Mouse (Mus musculus): ENCODE results near the gene Gdf5. TPM values are rescaled to one million over a fixed set of nuclear protein-coding genes. Genes with fewer than 3 reads are reported as not detected.

The Gdf5 gene
- polyA plus RNA-seq, 1 experiment from 2014 or later = 0.07 TPM

DNA sequence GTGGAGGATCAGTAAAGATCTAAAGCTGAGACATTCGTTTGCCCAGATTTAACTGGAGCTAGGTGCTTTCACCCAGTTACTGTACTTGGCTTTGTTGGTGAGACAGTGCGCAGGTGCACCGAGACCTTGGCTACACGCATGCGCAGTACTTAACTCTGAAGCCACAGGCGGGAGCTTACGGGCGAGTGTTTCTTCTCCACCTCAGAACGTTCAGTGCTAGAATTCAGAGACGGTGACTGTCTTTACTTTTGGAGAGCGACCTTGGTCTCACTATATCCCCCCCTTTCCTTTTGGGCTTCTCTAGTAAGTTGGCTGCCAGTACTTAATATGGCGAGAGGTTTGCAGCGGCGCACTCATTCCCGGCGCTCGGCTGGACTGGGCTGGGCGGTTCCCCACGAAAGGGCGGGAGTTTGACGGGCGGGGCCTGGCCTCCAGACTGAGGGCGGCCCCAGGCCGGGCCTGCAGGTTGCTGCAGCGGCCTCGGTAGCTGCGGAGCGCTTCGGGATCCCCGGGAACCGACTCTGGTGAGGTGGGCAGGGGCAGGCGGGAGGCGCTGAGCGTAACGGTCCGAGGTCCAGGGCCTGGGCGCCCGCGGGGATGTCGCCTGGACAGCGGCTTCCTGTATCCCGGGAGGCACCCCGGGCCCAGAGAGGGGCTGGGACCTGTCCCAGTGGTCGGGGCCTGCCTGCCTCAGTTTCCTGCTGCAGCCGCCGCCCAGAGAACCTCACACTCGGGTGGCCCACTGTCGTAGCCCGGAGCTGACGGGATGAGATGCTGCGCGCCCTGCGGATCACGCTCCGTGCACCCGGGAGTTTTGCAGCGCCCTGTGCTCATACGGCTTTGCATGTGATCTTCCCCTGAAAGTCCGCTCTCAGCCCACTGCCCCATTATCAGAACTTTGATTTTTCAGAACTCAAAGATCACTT, 11.2 kb upstream of the Gdf5 start, which contains the start of gene Cep250:
Cep250 (plus strand) TSS at position 325 of the 926 bp plus-strand sequence.
- peak within 1 kb of the TSS; percentile 78 for H3K4me3 ChIP-seq
- peaks cover 15% of the 10 kb centered on the region for H3K27me3 ChIP-seq (replicated peaks)
- no peaks in the 10 kb centered on the region for H3K9me3 ChIP-seq (replicated peaks)
- H3K9ac ChIP-seq = peak within 1 kb of the TSS; percentile 90
- H3K36me3 ChIP-seq = 0 out of 2 replicates have a peak, but pooled peaks cover 5% of the 10 kb centered on the region
- H3K4me1 ChIP-seq = peaks cover 26% of the 10 kb centered on the region
- H3K27ac ChIP-seq = peak within 1 kb of the TSS; percentile 84
- WGBS (ENCODE audit: insufficient replicate concordance) = under 1% methylated on average over 54 of the region's 59 CpGs
- peak; percentile 99 for ATAC-seq
- H3K4me2 ChIP-seq = peak within 1 kb of the TSS; percentile 92

DNA sequence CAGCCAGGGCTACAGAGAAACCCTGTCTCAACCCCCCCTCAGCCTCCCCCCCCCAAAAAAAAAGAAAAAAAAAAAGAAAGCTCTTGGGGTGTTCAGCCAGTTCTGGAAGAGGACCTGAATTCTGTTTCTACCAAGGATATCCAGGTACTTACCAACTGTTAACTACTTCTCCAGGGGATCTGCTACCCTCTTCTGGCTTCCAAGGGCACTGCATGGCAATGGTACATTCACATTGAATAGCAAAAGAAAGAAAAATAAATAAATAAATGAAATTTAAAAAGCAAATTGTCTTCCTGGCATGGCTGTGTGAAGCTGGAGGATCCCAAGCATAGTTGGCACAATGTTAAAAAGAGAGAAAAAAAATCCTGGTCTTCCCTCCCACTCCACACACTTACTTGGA, 6.8 kb upstream of the Gdf5 start:
- H3K27ac ChIP-seq = no peak overlapping the region
- no peak overlapping the region for H3K4me3 ChIP-seq
- no peak for ATAC-seq
- H3K9ac ChIP-seq = no peak overlapping the region
- no peaks in the 10 kb centered on the region for H3K36me3 ChIP-seq
- no peaks in the 10 kb centered on the region for H3K9me3 ChIP-seq (replicated peaks)
- peaks cover 21% of the 10 kb centered on the region for H3K27me3 ChIP-seq (replicated peaks)
- H3K4me1 ChIP-seq = peaks cover 33% of the 10 kb centered on the region
- no peak overlapping the region for H3K4me2 ChIP-seq

DNA sequence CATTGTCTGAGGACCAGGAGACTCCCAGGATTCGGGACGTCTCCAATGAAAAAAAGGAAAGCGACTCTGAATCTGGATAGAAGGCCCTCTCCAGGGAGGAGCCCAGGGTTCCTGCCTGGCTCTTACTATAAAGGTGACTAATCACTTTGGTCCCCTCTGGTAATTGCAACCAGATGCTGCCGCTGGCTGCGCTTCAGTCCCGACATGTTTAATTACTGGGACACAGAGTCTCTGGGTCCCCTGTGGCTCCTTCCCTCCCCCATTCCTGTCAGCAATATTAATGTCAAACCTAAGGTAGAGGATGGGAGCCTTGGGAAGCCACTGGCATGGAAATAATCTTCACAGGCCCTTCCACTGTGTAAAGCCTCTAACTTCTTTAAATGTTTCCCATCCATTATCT, 4.2 kb upstream of the Gdf5 start:
- WGBS (ENCODE audit: insufficient replicate concordance) = 58% methylated on average over 6 of the region's 6 CpGs
- H3K4me2 ChIP-seq = no peak overlapping the region
- no peak overlapping the region for H3K9ac ChIP-seq
- no peak for ATAC-seq
- no peak overlapping the region for H3K4me3 ChIP-seq
- H3K4me1 ChIP-seq = peaks cover 44% of the 10 kb centered on the region
- no peak overlapping the region for H3K27ac ChIP-seq
- peaks cover 21% of the 10 kb centered on the region; the same call in 1 of the 2 replicates for H3K27me3 ChIP-seq (replicated peaks)
- H3K9me3 ChIP-seq (replicated peaks) = no peaks in the 10 kb centered on the region
- H3K36me3 ChIP-seq = no peaks in the 10 kb centered on the region

DNA sequence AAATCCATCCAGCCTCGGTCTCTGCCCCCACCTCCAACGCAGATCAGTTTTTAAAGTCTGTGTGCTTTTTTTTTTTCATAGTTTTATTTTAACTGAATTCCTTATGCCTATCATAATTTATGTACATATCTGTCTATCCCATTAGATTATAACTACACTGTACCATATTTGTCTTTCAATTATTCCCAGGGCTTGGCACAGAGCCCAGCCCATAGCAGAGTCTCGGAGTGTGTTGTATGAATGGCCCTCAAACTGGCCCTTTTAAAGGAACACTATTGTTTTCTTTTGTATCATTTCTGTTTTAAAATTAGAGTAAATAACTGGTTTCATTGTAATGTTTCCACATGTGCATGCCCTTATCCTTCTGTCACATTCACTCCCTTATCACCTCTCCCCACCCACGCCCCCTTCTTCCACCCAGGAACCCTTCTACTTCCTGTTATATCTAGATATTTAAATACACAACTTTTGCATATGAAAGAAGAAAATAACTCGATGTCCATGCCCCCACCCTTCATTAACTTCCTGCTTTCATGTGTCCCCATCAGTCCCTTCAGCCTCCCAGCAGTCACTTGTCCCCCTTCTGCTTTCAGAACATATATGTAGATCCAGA, 2.3 kb upstream of the Gdf5 start:
- peak overlapping the region; percentile 53 for H3K27ac ChIP-seq
- peaks cover 57% of the 10 kb centered on the region for H3K4me1 ChIP-seq
- peak overlapping the region; percentile 14 for H3K4me2 ChIP-seq
- H3K36me3 ChIP-seq = no peaks in the 10 kb centered on the region
- H3K4me3 ChIP-seq = no peak overlapping the region
- no peak overlapping the region for H3K9ac ChIP-seq
- peak; percentile 70 for ATAC-seq
- 43% methylated on average over 5 of the region's 5 CpGs for WGBS (ENCODE audit: insufficient replicate concordance)
- peaks cover 19% of the 10 kb centered on the region; the same call in 1 of the 2 replicates for H3K27me3 ChIP-seq (replicated peaks)
- H3K9me3 ChIP-seq (replicated peaks) = no peaks in the 10 kb centered on the region

DNA sequence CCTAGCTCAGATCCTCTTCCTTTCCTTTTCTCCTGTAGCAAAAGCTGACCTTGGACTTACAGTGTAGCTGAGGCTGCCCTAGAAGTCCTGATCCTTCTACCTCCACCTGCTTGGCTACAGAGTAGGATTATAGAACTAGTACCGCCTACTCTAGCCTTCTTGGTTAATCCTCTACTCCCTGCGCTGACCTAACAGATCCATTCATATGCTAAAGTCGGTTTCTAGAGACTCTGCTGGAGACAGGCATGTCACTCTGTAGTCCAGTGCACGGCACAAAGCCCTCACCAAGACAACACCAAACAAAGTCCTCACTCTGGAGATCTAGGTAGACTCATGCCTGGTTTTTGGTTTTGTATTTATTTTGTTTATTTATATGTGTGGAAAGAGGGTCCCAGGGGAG, 1.3 kb upstream of the Gdf5 start:
- Histone ChIP-seq H3K9me3 (replicated peaks) (no peaks in the 10 kb centered on the region), H3K27me3 (replicated peaks) (peaks cover 19% of the 10 kb centered on the region; the same call in 1 of the 2 replicates), H3K4me3 (no peak overlapping the region), H3K27ac (peak overlapping the region; percentile 53), H3K4me1 (peaks cover 48% of the 10 kb centered on the region), H3K4me2 (no peak overlapping the region), H3K36me3 (no peaks in the 10 kb centered on the region), H3K9ac (no peak overlapping the region)
- ATAC-seq = no peak
- WGBS (ENCODE audit: insufficient replicate concordance) = 50% methylated on average over 4 of the region's 4 CpGs

DNA sequence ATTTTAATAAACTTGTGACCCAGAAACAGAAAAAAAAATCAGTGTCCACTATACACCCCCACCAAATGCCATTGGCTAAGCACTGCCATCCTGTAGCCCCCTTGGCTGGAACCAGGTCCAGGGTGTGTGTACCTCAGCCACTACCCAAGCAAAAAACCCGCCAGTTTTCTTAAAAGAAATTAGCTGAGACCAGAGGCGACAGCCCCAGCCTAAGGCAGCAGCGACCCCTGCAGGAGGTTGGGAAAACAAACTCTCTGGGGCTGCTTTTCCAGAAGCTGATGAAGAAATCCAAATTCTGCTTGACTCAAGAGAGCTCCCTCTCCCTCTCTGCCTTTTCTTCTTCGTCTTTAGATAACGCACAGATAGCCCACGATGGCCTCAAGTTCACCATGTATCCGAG, 902 bp upstream of the Gdf5 start:
- Histone ChIP-seq H3K4me1 (peaks cover 47% of the 10 kb centered on the region), H3K4me3 (no peak overlapping the region), H3K9ac (no peak overlapping the region), H3K4me2 (no peak overlapping the region), H3K9me3 (replicated peaks) (no peaks in the 10 kb centered on the region), H3K27ac (no peak overlapping the region), H3K36me3 (no peaks in the 10 kb centered on the region), H3K27me3 (replicated peaks) (peaks cover 19% of the 10 kb centered on the region; the same call in 1 of the 2 replicates)
- 5% methylated on average over 7 of the region's 7 CpGs for WGBS (ENCODE audit: insufficient replicate concordance)
- ATAC-seq = no peak

DNA sequence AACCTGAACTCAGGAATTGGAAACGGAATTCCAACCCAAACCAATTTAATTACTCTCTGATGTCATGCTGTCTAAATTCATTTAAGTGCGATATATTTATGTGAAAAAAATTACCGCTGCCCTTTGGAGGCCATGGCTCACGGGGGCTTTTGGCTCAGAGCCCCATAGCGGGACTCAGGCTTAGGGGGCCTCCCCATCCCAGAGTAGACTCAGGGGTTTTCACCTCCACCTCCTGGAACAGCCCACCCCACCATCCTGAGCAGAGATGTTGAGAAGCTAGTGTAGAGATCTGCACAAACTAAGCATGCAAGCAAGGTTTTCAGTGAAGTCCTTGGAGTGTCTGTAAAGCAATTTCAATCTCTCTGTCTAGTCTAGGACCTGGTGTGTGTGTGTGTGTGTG, 413 bp upstream of the Gdf5 start:
- H3K9ac ChIP-seq = no peak overlapping the region
- peaks cover 47% of the 10 kb centered on the region for H3K4me1 ChIP-seq
- H3K4me2 ChIP-seq = no peak overlapping the region
- ATAC-seq = no peak
- 71% methylated on average over 5 of the region's 5 CpGs for WGBS (ENCODE audit: insufficient replicate concordance)
- peaks cover 19% of the 10 kb centered on the region; the same call in 1 of the 2 replicates for H3K27me3 ChIP-seq (replicated peaks)
- H3K4me3 ChIP-seq = no peak overlapping the region
- no peak overlapping the region for H3K27ac ChIP-seq
- no peaks in the 10 kb centered on the region for H3K36me3 ChIP-seq
- no peaks in the 10 kb centered on the region for H3K9me3 ChIP-seq (replicated peaks)

DNA sequence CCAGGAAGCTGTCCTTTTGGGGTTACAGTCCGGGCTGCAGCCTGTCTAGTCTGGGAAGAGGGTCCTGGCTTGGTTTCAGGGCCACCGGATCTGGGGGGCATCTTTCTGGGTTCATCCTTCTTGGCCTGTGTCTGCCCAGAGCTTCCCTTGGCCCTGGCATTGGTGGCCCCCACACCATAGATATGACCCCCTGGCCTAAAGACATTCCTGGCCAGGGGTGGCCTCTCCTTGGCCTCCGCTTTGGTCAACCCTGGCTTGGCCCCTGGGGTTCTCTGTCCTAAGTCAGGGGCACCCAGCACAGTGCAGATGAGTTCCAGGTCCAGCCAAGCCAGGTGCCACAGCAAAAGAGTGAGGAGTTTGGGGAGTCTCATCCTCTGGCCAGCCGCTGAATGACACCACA, 482 bp downstream of the Gdf5 start:
- Histone ChIP-seq H3K9me3 (replicated peaks) (no peaks in the 10 kb centered on the region), H3K27me3 (replicated peaks) (peaks cover 19% of the 10 kb centered on the region; the same call in 1 of the 2 replicates), H3K4me3 (no peak overlapping the region), H3K36me3 (no peaks in the 10 kb centered on the region), H3K27ac (no peak overlapping the region), H3K4me1 (peaks cover 47% of the 10 kb centered on the region), H3K4me2 (no peak overlapping the region), H3K9ac (no peak overlapping the region)
- ATAC-seq = no peak
- 70% methylated on average over 4 of the region's 4 CpGs for WGBS (ENCODE audit: insufficient replicate concordance)

DNA sequence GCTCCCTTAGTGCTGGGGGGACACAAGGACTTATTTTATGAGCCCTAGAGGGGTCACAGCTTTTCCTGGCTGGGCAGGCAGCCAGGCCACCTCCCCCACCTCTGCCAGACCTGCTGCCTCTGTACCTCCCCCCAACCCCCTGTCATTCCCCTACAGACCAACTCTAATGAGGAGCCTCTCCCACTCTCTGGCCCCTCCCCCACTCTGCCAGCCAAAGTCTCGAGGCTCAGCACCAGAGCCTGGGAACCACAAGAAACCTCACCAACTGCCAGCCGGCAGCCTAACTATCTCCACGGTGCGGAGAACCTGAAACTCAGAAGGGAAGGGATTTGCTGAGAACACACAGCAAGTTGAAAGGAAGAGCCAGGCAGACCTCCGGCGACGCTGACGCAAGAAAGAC, 1.7 kb downstream of the Gdf5 start:
- no peak for ATAC-seq
- Histone ChIP-seq H3K9me3 (replicated peaks) (no peaks in the 10 kb centered on the region), H3K4me1 (peaks cover 43% of the 10 kb centered on the region), H3K36me3 (no peaks in the 10 kb centered on the region), H3K4me3 (no peak overlapping the region), H3K27me3 (replicated peaks) (peaks cover 13% of the 10 kb centered on the region; the same call in 1 of the 2 replicates), H3K9ac (no peak overlapping the region), H3K27ac (no peak overlapping the region), H3K4me2 (peak overlapping the region; percentile 43)
- 22% methylated on average over 8 of the region's 8 CpGs for WGBS (ENCODE audit: insufficient replicate concordance)

DNA sequence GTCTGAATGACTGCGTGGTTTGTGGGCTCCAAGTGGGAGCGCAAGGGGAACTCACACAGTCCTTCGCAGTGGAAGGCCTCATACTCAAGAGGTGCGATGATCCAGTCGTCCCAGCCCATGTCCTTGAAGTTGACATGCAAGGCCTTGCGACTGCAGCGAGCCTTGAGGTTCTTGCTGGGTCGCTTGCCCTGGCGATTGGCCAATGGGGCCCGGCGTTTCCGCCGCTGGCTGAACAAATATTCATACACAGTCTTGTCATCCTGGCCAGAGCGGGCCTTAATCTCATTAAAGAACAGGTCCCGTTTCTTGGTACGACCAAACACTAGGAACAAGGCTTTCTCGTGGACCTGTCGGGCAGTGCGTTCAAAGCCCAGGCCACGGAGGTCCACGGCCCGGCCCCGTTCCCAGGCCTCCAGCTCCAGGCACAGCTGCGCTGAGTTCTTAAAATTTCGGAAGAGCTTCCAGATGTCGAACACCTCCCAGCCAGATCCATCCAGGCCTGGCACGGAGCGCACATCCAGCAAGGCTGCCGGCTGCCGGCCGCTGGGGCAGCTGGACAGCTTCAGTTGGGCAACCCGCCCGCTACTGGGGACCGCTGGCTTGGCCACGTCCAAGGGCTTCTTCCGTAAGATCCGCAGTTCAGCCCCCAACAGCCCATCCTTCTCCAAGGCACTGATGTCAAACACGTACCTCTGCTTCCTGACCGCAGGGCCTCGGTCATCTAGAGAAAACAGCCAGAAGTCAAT, 3.3 kb downstream of the Gdf5 start:
- no peaks in the 10 kb centered on the region for H3K9me3 ChIP-seq (replicated peaks)
- H3K4me1 ChIP-seq = peaks cover 27% of the 10 kb centered on the region
- peaks cover 13% of the 10 kb centered on the region; the same call in 1 of the 2 replicates for H3K27me3 ChIP-seq (replicated peaks)
- H3K9ac ChIP-seq = no peak overlapping the region
- WGBS (ENCODE audit: insufficient replicate concordance) = 87% methylated on average over 40 of the region's 40 CpGs
- H3K4me2 ChIP-seq = no peak overlapping the region
- H3K36me3 ChIP-seq = no peaks in the 10 kb centered on the region
- ATAC-seq = no peak
- H3K27ac ChIP-seq = no peak overlapping the region
- H3K4me3 ChIP-seq = no peak overlapping the region

DNA sequence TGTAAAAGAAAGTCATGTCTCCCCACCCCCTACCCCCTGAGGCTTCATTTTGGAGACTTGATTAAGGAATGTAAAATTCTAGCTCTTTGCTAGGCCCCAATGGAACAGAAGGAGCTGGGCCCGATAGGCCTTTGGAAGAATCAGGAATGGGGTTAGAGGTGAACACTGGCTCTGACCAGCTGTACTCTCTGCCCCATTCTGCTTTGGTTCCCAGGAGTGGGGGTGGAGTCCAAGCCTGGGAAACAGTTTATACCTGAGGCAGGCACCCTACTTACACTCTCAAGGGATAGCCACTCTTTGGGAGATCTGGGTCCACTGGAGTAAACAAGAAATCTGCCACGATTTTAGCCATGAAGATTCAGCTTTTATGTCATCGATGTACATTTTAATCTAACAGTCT, 4.5 kb downstream of the Gdf5 start, which contains the start of gene Gm15557:
Gm15557 (plus strand) TSS at position 48 of the 400 bp plus-strand sequence.
- Histone ChIP-seq H3K27me3 (replicated peaks) (peaks cover 13% of the 10 kb centered on the region; the same call in 1 of the 2 replicates), H3K4me2 (no peak within 1 kb of the TSS), H3K4me1 (peaks cover 15% of the 10 kb centered on the region; the same call in 1 of the 2 replicates), H3K27ac (no peak within 1 kb of the TSS), H3K9me3 (replicated peaks) (no peaks in the 10 kb centered on the region), H3K36me3 (no peaks in the 10 kb centered on the region), H3K4me3 (no peak within 1 kb of the TSS), H3K9ac (no peak within 1 kb of the TSS)
- no peak for ATAC-seq
- WGBS (ENCODE audit: insufficient replicate concordance) = 72% methylated on average over 3 of the region's 3 CpGs
